Mouse (Mus musculus) thymus, postnatal 0 days (tissue): Measurements from ENCODE around the gene Tnfrsf23. TPM values are rescaled to one million over a fixed set of nuclear protein-coding genes. Genes with fewer than 3 reads are reported as not detected.

Experiments
- polyA plus RNA-seq: library from polyadenylated mRNA; unstranded; fragments of >200 nt; fragmentation: Nextera tagmentation; extraction: Ambion mirVana; gene quantifications from 2 replicates; pipeline ENCODE4 v1.2.1, GENCODE M21; 2015

Tnfrsf23 gene
- polyA plus RNA-seq, 1 experiment from 2014 or later = 1.9 TPM

Other genes with a start within 250 kb of the Tnfrsf23 start
- 59.1 and 74.9 TPM in 2 replicates for gene Cdkn1c, start 224.8 kb downstream of the Tnfrsf23 start, polyA plus RNA-seq
- 1.0 and 1.6 TPM in 2 replicates for gene Slc22a18, start 212.1 kb downstream of the Tnfrsf23 start, polyA plus RNA-seq
- 0.91 and 0.95 TPM in 2 replicates for gene Phlda2, start 182.7 kb downstream of the Tnfrsf23 start, polyA plus RNA-seq
- gene Nap1l4, start 136.8 kb downstream of the Tnfrsf23 start, polyA plus RNA-seq = 196 and 211 TPM in 2 replicates
- 40.3 and 42.9 TPM in 2 replicates for gene Cars, start 85.8 kb downstream of the Tnfrsf23 start, polyA plus RNA-seq
- gene Tnfrsf26, start 57.1 kb downstream of the Tnfrsf23 start, polyA plus RNA-seq = 10.5 and 11.3 TPM in 2 replicates
- 3.5 and 3.7 TPM in 2 replicates for gene Tnfrsf22, start 36.2 kb downstream of the Tnfrsf23 start, polyA plus RNA-seq
- 6.5 and 6.6 TPM in 2 replicates for gene Osbpl5, start 71.1 kb upstream of the Tnfrsf23 start, polyA plus RNA-seq
- 0.27 and 0.31 TPM in 2 replicates for gene Mrgprg, start 81.1 kb upstream of the Tnfrsf23 start, polyA plus RNA-seq
- 1.5 and 1.7 TPM in 2 replicates for gene Mrgpre, start 98.6 kb upstream of the Tnfrsf23 start, polyA plus RNA-seq
- gene Nadsyn1, start 137.0 kb upstream of the Tnfrsf23 start, polyA plus RNA-seq = 7.1 and 7.7 TPM in 2 replicates
- 30.0 and 41.7 TPM in 2 replicates for gene Dhcr7, start 137.3 kb upstream of the Tnfrsf23 start, polyA plus RNA-seq
- gene Gm498, start 181.0 kb upstream of the Tnfrsf23 start, polyA plus RNA-seq = not detected in 2 replicates